Mouse (Mus musculus) lung, postnatal 0 days (tissue): ENCODE measurements at regions not wholly inside any gene's neighbourhood (a gene's known extent, or its start where the extent isn't known, plus 50 kb on each side); places are given as distances from the start of the nearest gene placed in this dataset.

Source experiments
- CTCF ChIP-seq: IDR thresholded peaks from 2 replicates; pipeline ENCODE4 v1.5.1; 2016; ENCODE audit warnings: antibody characterized with exemption, mild to moderate bottlenecking
- EP300 ChIP-seq: IDR thresholded peaks from 2 replicates; pipeline ENCODE4 v1.6.1; 2016; ENCODE audit warnings: antibody characterized with exemption, mild to moderate bottlenecking, control low read depth

DNA sequence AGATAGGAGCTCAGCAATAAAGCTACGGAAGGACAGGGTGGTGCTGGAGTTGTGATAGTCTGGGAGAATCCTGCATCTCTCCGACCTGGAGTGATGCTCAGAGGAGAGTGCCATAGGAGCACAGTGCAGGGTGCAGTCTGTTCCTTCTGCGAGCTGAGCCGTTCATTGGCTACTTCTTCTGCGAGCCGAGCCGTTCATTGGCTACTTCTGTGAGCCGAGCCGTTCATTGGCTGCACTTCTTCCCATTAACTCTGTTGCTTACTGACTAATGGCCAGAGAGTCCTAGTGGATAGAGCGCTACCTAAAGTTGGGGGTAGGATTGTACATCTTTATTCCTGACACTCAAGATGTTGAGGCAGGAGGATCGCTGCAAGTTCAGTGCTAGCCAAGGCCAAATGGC is 222.3 kb upstream of the Map3k1 start:
- TF ChIP-seq CTCF (no peak), EP300 (no peak)
